Mouse (Mus musculus) cerebellum, adult 2 months (tissue): ENCODE data around the gene Efcab6.

ENCODE experiments used
- CTCF ChIP-seq: fragments of 200-500 bp; IDR thresholded peaks from 2 replicates; pipeline ENCODE4 v1.5.1; 2011; ENCODE audit warnings: low read depth, mild to moderate bottlenecking, control low read depth, low read length, moderate library complexity, borderline replicate concordance; ENCODE audit not compliant: insufficient read depth
- POLR2A ChIP-seq: fragments of 200-500 bp; IDR thresholded peaks from 2 replicates; pipeline ENCODE4 v1.6.1; 2011; ENCODE audit warnings: low read length, control low read depth, borderline replicate concordance; ENCODE audit not compliant: insufficient read depth

GRCm38 (mm10) chr15:84037067-84037466 lies 28.1 kb downstream of the Efcab6 start:
- no peak for TF ChIP-seq CTCF
- no peak for TF ChIP-seq POLR2A
